Mouse (Mus musculus): ENCODE results near the gene Dtx4.
"Not testable (repeated sequence)": the region's sequence is repeated elsewhere in the genome, so short reads cannot be mapped to it uniquely, and the experiment has no call there.

The Dtx4 gene

DNA sequence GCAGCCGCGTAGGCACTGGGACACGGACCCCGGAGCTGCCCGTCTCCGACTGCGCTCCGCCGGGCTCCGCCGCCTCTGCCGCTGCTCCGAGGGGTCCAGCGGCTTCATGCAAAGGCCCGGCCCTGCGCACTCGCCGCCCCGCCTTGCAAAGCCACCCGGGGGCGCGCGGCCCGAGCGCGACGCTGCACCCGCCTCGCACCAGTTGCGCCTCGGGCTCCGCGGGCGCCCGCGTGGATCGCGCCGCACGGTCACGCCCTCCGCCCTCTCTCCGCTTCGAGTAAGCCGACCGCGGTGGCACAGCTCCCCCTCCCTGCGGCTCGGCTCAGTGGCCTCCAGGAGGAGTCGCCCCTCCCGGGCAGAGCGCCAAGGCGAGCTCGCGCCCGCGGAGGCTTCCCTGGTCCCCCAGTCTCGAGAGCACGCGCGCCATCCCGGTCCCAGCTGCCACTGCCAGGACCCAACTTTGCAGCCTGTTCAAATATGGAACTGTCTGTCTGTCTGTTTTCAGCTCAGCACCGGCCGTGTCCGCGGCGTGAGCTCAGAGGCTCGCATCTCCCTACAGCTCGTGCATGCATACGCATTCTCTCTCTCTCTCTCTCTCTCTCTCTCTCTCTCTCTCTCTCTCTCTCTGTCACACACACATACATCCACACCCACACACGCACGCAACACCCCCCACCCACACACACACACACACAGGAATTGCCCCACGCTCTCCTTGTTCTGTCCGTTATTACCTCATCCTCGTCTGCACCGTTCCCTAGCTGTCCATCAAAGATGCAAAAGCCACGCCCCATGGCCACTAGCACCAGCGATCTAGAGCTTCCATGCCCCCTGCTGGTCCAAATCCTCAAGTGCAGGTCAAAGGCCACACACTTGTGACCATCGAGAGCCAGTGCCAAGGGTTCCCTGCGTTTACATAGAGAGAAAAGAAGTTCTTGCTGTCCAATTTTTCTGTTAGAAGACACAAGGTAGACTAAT, at the start of gene Dtx4:
Dtx4 (minus strand) TSS at position 85 of the 978 bp plus-strand sequence.
- DNase-seq (ENCODE audit: low spot score): peak; percentile 87

DNA sequence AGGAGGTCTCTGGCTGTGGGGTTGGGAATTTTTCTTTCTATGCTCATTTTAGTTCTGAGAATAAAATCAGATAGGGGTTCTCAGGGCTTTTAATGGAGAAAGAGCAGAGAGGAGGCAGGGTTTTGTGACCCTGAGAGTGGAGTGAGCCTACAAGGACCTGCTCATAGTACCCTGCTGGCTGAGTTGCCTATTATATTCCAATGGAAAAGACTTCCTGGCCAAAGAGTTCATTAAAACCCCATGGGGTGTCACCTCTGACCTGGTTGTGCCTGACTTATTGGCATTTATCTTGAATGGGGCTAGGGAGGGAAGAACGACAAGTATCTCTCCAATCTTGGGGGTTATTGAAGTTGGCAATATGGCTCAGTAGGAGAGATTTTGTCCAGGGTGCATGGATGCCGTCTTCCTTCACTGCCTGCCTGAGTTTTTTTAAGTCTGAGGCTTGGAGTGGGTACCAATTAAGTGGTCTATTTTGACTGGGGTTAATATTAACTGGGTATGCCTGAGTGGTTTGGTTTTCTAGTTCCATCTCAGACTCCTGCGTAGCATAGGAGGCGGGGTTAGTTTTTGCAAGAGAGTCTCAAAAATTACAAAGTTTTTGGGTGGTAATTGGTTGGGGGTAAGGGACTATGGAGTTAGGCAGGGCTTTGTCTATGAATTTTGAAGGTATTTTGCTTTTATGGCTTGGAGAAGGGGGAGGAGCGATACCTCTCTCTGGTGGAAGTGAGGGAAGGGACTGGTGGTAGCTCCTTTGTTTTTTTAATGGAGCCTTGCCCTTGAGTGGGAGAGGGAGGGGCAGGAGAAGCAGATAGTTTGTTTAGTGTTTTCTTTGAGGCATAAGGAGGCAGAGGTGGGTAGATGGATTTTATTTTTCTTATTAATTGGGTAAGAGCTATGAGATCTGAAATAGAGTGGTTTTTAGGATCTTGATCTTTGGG, 49.0 kb upstream of the Dtx4 start:
- no peak for DNase-seq (ENCODE audit: low spot score)

DNA sequence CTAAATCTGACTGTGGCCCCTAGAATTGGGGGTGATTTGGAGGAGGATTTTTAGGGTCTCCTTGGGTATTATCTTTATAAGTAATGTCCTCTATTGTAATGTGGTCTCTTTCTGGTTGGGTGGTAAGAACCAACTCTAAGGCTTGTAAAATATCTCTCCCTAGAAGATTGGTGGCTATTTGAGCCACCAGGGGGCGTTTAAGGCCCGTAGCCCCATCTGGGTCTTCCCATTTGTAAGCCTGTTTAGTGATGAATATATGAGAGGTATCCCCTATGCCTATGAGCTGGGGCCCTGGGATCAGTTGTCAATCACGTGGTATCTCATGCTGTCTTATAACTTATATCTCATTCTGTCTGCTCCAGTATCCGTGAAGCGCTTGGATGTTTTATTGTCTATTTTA, 47.9 kb upstream of the Dtx4 start:
- DNase-seq (ENCODE audit: low spot score): no peak

DNA sequence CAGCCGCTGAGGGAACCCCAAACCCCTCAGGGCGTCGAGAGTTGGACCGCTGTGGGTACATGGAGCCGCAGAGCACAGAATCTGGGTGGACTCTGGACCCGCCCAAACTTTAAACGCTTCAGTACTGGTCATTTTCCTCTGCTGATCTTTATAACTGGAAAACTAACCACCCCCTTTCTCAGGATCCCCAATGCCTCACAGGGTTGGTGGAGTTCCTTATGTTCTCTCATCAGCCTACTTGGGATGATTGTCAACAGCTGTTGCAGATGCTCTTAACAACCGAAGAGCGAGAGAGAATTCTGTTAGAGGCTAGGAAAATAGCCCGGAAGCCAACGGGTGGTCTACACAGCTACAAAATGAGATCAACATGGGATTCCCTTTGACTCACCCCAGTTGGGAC, 44.2 kb upstream of the Dtx4 start, which contains the start of gene Fam111a:
Fam111a (plus strand) TSS at position 301 of the 400 bp plus-strand sequence.
- DNase-seq (ENCODE audit: low spot score): not testable (repeated sequence)

DNA sequence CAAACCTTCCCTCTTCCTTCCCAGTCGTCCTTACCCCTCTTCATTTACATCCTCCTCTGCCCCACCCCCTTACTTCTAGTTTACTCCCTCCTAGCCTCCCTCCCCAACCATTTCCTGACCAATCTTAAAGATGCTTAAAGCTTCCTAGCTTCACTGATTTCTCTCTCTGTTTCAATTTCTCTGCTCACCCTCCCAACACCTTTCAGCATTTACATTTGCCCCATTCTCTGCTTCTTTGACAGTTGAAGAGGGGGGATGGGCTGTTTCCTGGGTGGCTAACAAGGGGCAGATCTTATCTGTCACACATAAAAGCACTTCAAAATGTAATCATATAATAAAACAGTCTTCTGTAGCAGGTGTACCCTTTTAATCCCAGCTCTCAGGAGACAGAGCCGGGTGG, 40.4 kb upstream of the Dtx4 start:
- DNase-seq (ENCODE audit: low spot score): no peak

DNA sequence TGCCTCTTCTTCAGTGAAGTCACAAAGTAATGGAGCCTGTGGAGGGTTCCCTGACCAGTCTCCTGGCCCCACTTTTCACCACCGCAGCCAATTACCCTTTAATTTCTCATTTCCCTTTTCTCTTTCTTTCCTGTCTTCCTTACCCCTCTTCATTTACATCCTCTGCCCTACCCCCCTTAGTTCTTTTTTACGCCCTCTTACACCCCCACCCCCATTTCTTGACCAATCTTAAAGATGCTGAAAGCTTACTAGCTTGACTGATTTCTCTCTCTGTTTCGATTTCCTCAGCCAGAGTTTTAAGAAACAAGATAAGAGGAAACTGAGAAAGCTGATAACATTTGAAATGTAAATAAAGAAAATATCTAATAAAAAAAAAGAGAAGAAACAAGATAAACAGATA, 39.5 kb upstream of the Dtx4 start:
- DNase-seq (ENCODE audit: low spot score): no peak

DNA sequence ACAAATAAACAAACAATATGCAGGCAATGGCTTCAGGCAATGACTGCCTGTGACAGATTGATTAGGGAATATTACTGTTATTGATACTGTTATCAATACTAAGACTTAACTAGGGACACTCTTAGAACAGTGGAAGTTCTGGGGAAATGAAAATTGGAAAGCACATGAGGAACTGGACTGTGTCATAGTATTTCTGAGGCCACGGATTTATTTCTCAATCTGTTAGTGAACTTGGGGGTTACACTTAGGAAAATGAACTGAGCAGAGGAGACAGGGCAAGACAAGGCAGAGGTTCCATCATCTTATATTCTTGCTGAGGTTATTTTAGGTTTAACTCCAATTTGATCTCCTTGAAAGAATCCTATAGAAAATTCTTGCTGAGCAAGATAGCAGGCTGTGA, 38.7 kb upstream of the Dtx4 start:
- DNase-seq (ENCODE audit: low spot score): no peak

DNA sequence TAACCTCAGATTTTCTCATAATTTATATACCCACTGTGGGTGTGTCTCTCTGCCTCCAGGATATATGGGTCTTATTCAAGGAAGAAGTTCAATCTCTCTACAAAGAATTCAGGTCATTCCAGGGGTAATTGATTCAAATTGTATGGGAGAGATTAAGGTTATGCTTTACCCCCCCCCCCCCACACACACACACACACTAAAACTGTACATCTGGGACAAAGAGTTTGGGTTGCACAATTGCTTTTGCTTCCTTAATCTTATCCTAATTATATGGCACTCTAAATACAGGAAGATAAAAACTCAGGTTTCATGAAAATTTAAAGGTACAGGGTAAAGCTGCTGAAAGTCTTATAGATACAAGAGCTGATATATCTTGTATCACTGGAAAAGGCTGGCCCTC, 35.9 kb upstream of the Dtx4 start:
- DNase-seq (ENCODE audit: low spot score): no peak

DNA sequence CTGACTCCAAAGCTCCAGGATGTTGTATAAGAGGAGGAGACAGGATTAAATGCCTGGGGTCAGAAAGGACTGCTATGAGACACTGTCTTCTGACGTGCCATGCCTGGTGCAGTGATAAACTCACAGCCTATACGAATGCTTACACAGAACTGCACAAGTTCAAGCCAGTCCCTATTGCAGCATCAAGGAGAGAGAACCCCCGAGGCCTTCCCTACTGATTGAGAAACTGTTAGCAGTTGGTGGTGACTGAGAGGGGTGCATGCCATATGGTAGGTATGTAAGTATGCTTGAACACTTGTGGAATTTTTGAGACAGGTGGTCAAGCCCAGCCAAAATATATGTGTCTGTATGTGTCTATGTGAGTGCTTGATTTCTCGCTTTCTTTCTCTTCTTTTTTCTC, 22.1 kb upstream of the Dtx4 start:
- no peak for DNase-seq (ENCODE audit: low spot score)

DNA sequence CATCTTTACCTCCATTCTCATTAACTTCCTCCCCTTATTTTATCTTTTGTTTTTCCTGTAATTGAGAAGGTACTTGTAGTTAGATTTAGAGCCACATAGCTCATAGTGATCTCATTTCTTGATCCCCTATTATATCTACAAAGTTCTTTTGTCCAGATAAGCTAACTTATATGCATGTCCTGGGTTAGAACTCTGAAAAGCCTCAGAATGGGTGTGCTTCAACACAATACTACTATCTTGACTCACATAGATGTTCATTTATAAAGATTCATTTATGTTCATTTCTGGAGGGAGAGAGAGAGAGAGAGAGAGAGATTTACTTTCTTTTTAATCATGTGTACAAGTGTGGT, 17.3 kb upstream of the Dtx4 start:
- DNase-seq (ENCODE audit: low spot score): no peak

DNA sequence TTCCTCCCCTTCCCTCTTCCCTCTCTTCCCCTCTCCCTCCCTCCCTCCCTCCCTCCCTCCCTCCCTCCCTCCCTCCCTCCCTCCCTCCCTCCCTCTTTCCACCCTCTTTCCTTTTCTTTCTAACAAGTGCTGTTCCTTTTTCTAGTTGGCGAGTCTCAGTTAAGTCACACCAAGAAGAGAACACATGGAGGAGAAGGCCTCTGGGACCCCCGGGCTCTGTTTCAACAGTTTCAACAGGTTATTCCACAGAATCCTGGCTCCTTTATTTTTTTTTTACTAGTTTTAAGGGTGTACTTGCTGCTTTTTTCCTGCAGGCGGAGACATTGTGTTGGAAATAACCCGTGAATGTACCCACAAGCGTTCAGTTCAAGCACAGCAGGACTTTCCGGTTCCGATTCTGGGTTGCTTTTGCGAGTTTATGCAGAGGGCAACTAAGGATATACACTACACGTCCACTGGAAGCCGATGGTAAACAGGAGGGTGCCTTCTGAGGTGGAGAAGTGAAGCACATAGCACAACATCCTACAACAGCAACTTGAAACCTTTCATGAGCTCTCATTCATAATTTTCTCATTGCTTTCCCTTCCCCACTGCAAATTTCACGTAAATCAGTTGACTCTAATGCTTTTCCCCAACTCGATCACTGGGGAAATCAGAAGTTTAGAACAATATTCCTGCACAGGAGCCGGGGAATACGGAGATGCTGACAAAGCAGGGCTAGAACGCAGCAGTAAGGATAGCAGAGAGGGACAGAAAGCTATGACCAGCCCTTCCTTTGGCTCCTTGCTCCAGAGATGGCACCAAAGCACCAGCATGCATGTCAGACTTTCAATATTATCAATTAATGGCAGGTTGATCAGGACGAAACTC, 16.7 kb upstream of the Dtx4 start:
- DNase-seq (ENCODE audit: low spot score): peak; percentile 12

DNA sequence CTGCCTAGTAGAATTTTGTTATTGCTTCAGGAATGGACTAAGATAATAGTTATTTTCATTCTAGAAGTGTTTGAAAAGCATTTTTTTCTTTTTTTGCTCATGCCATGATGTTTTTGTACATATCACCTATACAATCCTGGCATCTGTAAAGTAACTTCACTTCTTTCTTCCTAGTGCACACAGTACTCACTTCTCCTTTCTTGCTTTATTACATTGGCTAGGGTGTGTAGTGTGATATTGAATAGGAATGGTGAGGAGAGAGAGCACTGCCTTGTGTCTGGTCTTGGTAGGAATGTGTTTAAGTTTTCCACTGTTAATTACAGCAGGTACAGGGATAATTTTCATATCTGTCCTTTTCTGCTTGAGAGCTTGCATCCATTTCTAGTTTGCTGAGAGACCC, 13.4 kb upstream of the Dtx4 start:
- no peak for DNase-seq (ENCODE audit: low spot score)

DNA sequence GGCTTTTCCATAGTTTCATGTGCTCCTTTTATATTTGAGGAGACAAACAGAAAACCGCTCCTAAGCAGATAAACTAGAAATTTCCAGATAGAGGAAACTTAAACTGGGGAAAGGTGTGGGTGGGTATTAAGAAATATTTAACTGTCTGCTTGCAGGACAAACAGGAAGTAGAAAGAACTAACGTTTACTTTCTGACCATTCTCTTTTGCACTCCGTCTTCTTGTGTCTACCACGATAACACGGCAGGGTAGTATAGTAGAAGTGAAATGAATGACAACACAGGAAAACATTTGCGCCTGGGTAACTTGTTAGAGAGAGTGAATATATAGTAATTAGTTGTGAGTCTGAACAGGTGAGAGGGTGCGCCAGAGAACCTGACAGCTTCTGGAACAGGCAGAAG, 1.5 kb upstream of the Dtx4 start:
- DNase-seq (ENCODE audit: low spot score): no peak

DNA sequence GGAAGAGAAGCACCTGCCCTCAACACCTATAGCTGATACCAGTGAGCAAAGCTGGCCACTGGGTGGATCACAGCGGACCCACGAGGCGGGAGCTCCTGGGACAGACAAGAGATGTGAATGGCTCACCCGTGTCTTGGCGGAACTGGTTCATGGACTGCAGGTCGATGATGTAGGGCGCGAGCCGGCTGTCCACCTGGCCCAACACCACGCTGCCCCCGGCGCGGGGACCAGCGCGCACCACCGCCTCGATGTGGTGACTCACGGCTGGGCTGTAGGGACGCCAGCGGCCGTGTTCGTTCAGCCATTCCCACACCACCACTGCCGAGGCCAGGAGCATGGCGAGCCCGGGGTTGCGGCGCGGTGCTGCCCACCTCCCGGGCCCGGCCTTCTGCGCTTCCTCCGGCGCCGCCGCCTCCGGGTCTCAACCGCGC, 358 bp downstream of the Dtx4 start:
- DNase-seq (ENCODE audit: low spot score): no peak

DNA sequence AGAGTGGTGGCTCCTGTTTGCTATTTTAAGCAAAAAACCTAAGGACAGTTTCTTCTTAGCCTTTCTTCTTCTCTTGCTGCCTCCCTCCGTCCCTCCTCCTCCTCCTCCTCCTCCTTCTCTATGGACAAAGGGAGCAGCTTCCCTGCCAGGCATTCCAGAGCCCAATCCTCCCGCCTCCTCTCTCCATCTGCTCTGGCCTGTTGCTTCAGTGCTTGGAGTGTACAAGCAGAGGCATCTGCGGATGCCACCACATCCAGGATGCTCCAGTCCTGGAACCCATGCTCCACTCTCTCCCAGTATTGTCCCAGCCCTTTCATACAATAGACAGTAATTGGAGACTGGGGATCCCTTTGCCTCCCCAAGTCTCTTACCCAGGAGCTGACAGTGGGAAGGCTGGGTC, 1.1 kb downstream of the Dtx4 start:
- peak; percentile 53 for DNase-seq (ENCODE audit: low spot score)

DNA sequence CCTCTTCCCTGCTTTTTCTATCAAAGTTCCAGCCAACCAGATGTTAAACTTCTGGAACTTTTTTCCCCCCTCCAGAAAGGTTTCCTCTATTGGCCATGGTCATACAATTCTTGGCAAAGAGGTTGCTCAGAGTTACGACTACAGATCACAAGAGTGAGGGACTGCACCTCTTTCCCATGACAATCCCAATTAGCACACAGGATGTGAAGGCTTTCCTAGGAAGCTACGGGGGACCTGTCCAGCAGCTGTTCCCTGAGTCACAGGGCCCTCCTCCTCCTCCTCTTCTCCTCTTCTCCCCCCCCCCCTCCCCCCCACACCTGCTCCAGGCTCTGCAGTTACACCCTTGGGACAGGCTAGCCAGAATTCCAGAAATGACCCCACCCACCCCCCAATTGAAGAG, 1.8 kb downstream of the Dtx4 start:
- DNase-seq (ENCODE audit: low spot score): no peak

DNA sequence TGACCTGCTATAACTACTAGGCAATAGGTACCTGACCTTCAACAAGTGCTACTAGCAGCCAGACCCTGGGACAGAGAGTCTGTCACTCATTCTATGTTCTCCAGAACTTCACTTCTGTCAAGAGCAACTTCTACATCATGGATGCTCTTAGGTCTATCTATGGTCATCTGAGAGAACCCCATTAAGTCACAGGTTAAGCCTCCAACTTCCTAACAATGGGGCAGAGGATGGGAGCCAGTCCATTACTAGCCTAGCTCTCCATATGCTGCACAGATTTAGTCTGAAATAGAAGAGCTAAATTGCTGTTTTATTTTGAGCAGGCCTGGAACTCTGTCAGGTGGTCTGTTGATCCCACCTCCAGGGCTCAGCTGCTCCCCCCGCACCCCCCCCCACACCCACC, 2.3 kb downstream of the Dtx4 start:
- no peak for DNase-seq (ENCODE audit: low spot score)

DNA sequence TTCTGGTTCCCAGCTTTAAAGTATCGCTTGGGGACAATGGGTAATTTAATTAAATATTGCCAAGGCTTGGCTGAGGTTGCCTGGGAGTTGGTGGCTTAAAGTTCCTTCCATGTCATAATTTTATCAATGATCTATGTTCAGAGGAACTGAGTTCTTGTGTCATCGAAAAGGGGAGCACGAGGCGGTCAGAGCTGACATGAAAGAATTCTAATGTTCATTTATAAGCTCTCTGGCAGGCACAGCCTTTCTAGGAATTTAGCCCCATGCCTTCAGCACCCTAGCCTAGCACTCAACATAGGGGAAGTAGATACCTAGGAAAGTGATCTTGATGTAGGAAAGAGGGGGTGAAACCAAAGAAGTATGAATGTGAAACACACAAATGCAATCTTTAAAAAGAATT, 2.9 kb downstream of the Dtx4 start:
- DNase-seq (ENCODE audit: low spot score): no peak

DNA sequence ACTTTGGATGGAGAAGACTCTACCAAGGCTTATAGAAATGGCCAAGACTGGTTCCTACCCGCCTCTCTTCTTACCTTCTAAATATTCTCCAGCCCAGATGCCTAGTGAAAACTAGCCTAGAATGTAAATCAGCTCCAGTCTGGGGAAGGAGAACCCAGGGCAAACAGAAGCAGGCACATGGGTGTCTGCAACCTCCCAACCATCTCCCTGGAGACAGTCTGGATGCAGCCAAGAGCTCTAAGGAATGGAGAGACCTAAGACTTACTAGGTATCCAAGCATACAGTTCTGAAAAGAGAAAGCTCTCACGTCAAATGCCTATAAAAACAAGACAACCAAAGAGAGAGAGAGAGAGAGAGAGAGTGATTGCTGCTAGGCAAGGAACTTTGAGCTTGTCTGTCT, 3.3 kb downstream of the Dtx4 start:
- no peak for DNase-seq (ENCODE audit: low spot score)

DNA sequence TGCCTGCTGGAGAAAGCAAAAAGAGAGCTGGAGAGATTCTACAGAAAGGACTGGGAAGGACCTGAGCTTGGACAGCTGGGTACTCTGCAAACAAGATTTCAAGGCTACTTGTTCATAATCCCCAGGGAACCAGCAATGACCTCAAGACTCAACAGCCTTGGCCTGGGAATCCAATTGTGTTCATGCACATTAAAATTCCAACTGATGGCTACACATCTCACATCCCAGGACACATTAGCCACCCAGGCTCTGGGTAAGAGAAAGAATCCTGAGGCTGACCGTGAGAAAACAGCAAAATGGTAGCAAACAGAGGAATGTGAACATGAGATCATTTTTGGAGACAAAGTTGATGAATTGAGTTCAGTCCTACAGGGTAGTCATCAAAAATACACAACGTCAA, 5.0 kb downstream of the Dtx4 start:
- no peak for DNase-seq (ENCODE audit: low spot score)

DNA sequence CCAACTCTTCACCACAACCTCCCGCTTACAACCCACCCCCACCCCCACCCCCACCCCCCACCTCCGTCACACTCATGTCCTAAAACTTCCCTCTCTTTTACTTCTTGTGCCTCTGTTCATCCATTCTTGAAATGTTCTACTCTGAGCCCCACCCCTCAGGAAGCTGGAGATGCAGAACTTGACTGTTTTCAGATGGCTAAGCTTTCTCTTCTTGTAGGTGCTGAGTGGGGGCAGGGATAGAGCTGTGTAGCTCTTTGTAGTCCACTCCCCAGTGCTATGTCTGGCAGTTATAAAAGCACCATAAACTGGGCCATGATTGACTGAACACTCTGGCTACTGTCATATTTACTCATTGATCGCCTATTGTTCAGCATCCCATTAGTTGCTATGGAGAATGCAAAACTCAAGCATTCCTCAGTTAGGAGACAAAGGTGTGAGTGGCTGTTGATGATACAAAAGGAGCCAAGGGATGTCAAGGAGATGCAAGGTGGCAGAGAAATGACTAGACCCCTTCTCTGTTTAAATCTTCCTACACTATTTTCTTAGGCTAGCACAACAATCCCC, 6.2 kb downstream of the Dtx4 start:
- no peak for DNase-seq (ENCODE audit: low spot score)

DNA sequence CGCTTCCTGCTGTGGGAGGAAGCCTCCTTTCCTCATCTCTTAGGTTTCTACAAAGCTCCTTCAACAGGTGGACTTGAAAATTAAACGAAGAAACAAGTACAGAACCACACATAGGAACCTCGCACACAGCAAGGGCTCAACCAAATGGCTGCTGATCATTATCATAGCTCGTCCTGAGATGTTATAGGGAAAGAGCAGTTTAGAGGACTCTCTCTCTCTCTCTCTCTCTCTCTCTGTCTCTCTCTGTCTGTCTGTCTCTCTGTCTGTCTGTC, 7.1 kb downstream of the Dtx4 start:
- DNase-seq (ENCODE audit: low spot score): no peak

Measured in testis, postnatal 14 days (tissue).